Mouse (Mus musculus) B cell, adult 62 days (primary cell): ENCODE measurements around the gene Gm5622. TPM values are rescaled to one million over a fixed set of nuclear protein-coding genes. Genes with fewer than 3 reads are reported as not detected.

Experiments
- total RNA-seq: library from RNA; stranded (reverse); gene quantifications from 4 replicates; pipeline ENCODE4 v1.2.4, GENCODE M21; 2023

Gene Gm5622
- not detected in 4 replicates for total RNA-seq

DNA sequence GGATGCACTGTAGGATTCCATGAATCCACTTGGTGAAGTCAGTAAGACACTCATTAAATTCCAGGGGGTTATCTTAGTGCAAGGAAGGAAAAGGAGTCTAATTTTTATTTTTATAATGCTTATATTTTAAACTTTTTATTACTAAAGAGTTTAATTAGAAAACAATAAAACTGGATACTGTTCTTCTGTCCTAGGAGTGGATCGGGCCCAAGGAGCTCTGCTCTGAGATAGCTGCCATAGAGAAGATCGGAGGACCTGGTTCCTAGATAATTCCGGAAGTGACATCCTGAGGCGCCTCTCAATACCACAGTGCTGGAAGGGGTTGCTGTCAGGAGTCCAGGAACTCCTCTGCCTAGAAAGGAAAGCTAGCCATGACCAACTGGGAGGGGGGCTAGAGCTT is at the start of gene Gm5622:
Gene Gm5622, plus strand, starts transcription at position 301 of the 400 bp plus-strand sequence.

DNA sequence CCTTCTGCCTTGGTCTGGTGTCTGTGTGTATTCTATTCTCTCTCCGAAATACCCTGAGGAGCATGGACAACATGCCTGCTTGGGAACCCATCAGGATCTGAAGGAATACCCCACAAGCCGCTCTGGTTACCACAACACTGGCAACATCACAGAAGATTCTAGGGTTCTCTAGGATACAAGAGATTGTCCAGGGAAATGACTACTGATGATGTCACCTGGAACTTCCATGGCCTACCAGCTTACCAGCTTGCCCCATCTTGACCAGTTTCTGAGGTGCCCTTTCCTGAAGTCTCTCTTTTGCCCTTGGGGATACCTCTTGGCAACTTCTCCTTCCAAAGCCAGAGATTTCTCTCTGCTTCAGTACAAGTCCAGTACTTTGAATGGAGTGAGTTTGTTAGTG is 21.4 kb downstream of the Gm5622 start, which contains the start of gene Gm17175:
Gene Gm17175, minus strand, starts transcription at position 101 of the 400 bp plus-strand sequence.

DNA sequence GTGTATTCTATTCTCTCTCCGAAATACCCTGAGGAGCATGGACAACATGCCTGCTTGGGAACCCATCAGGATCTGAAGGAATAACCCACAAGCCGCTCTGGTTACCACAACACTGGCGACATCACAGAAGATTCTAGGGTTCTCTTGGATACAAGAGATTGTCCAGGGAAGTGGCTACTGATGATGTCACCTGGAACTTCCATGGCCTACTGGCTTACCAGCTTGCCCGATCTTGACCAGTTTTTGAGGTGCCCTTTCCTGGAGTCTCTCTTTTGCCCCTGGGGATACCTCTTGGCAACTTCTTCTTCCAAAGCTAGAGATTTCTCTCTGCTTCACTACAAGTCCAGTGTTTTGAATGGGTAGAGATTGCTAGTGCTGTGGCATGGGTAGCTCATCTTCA is 39.4 kb downstream of the Gm5622 start, which contains the start of gene Gm17174:
Gene Gm17174, minus strand, starts transcription at position 101 of the 400 bp plus-strand sequence.

DNA sequence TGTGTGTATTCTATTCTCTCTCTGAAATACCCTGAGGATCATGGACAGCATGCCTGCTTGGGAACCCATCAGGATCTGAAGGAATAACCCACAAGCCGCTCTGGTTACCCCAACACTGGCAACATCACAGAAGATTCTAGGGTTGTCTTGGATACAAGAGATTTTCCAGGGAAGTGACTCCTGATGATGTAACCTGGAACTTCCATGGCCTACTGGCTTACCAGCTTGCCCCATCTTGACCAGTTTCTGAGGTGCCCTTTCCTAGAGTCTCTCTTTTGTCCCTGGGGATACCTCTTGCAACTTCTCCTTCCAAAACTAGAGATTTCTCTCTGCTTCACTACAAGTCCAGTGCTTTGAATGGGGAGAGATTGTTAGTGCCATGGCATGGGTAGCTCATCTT is 58.6 kb downstream of the Gm5622 start, which contains the start of gene Gm17078:
Gene Gm17078, minus strand, starts transcription at position 101 of the 400 bp plus-strand sequence.

DNA sequence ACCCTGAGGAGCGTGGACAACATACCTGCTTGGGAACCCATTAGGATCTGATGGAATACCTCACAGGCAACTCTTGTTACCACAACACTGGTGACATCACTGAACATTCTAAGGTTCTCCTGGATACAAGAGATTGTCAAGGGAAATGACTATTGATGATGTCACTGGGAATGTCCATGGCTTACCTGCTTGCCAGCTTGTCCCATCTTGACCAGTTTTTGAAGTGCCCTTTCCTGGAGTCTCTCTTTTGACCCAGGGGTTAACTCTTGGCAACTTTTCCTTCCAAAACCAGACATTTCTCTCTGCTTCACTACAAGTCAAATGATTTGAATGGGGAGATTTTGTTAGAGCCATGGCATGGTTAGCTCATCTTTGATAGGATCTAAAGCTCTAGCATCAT is 83.0 kb downstream of the Gm5622 start, which contains the start of gene Gm4181:
Gene Gm4181, minus strand, starts transcription at position 101 of the 400 bp plus-strand sequence.

DNA sequence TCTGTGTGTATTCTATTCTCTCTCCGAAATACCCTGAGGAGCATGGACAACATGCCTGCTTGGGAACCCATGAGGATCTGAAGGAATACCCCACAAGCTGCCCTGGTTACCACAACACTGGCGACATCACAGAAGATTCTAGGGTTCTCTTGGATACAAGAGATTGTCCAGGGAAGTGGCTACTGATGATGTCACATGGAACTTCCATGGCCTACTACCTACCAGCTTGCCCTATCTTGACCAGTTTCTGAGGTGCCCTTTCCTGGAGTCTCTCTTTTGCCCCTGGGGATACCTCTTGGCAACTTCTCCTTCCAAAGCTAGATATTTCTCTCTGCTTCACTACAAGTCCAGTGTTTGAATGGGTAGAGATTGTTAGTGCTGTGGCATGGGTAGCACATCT is 142.8 kb downstream of the Gm5622 start, which contains the start of gene Gm17079:
Gene Gm17079, minus strand, starts transcription at position 101 of the 400 bp plus-strand sequence.

Other genes with a start within 250 kb of the Gm5622 start
- gene Gm7247, start 191.0 kb upstream of the Gm5622 start, total RNA-seq: not detected in 4 replicates
- not detected in 4 replicates for gene Vmn2r88, start 142.0 kb upstream of the Gm5622 start, total RNA-seq
- gene Vmn2r89, start 100.9 kb upstream of the Gm5622 start, total RNA-seq: not detected in 4 replicates
- not detected in 4 replicates for gene Gm17175, start 21.3 kb downstream of the Gm5622 start, total RNA-seq
- gene Gm17174, start 39.3 kb downstream of the Gm5622 start, total RNA-seq: not detected in 4 replicates
- gene Gm17078, start 58.5 kb downstream of the Gm5622 start, total RNA-seq: not detected in 4 replicates
- gene Gm4181, start 82.9 kb downstream of the Gm5622 start, total RNA-seq: not detected in 4 replicates
- gene Gm17079, start 142.7 kb downstream of the Gm5622 start, total RNA-seq: not detected in 4 replicates
- gene Gm5800, start 164.4 kb downstream of the Gm5622 start, total RNA-seq: not detected in 4 replicates
- not detected in 4 replicates for gene Ang4, start 220.8 kb downstream of the Gm5622 start, total RNA-seq
- not detected in 4 replicates for gene AY358078, start 247.3 kb downstream of the Gm5622 start, total RNA-seq